Mouse (Mus musculus): ENCODE measurements at regions not wholly inside any gene's neighbourhood (a gene's known extent, or its start where the extent isn't known, plus 50 kb on each side); places are given as distances from the start of the nearest gene placed in this dataset.

GRCm38 (mm10) chr3:41857446-41857845, 115.0 kb downstream of the D3Ertd751e start:
- no peak for DNase-seq (ENCODE audit: extremely low spot score in 1 of 2, low spot score in 1 of 2)

GRCm38 (mm10) chr3:41862674-41863073, 120.3 kb downstream of the D3Ertd751e start:
- DNase-seq (ENCODE audit: extremely low spot score in 1 of 2, low spot score in 1 of 2): no peak

GRCm38 (mm10) chr3:41908952-41909351, 166.5 kb downstream of the D3Ertd751e start:
- no peak for DNase-seq (ENCODE audit: extremely low spot score in 1 of 2, low spot score in 1 of 2)

- no peak for DNase-seq (ENCODE audit: extremely low spot score in 1 of 2, low spot score in 1 of 2)
Observed at GRCm38 (mm10) chr3:41913190-41913589, 170.8 kb downstream of the D3Ertd751e start.

- DNase-seq (ENCODE audit: extremely low spot score in 1 of 2, low spot score in 1 of 2): peak in 1 of 2 experiments; percentile 6
Observed at GRCm38 (mm10) chr3:41939843-41940242, 197.4 kb downstream of the D3Ertd751e start.

GRCm38 (mm10) chr3:41942964-41943363, 200.6 kb downstream of the D3Ertd751e start:
- no peak for DNase-seq (ENCODE audit: extremely low spot score in 1 of 2, low spot score in 1 of 2)

GRCm38 (mm10) chr3:41949404-41949803, 207.0 kb downstream of the D3Ertd751e start:
- DNase-seq (ENCODE audit: extremely low spot score in 1 of 2, low spot score in 1 of 2): no peak

- no peak for DNase-seq (ENCODE audit: extremely low spot score in 1 of 2, low spot score in 1 of 2)
Observed at GRCm38 (mm10) chr3:41957385-41957784, 215.0 kb downstream of the D3Ertd751e start.

GRCm38 (mm10) chr3:41960209-41960608, 217.8 kb downstream of the D3Ertd751e start:
- no peak for DNase-seq (ENCODE audit: extremely low spot score in 1 of 2, low spot score in 1 of 2)

- peak in 1 of 2 experiments; percentile 13 for DNase-seq (ENCODE audit: extremely low spot score in 1 of 2, low spot score in 1 of 2)
Observed at GRCm38 (mm10) chr3:41962923-41963322, 220.5 kb downstream of the D3Ertd751e start.

GRCm38 (mm10) chr3:42006672-42007265, 264.4 kb downstream of the D3Ertd751e start:
- DNase-seq (ENCODE audit: extremely low spot score in 1 of 2, low spot score in 1 of 2): no peak

GRCm38 (mm10) chr3:42023187-42023586, 280.8 kb downstream of the D3Ertd751e start:
- DNase-seq (ENCODE audit: extremely low spot score in 1 of 2, low spot score in 1 of 2): no peak

GRCm38 (mm10) chr3:42039632-42040031, 297.2 kb downstream of the D3Ertd751e start:
- DNase-seq (ENCODE audit: extremely low spot score in 1 of 2, low spot score in 1 of 2): no peak

GRCm38 (mm10) chr3:42040270-42040812, 297.9 kb downstream of the D3Ertd751e start:
- DNase-seq (ENCODE audit: extremely low spot score in 1 of 2, low spot score in 1 of 2): no peak

- DNase-seq (ENCODE audit: extremely low spot score in 1 of 2, low spot score in 1 of 2): no peak
Observed at GRCm38 (mm10) chr3:42040959-42041358, 298.5 kb downstream of the D3Ertd751e start.

GRCm38 (mm10) chr3:42057286-42057868, 315.0 kb downstream of the D3Ertd751e start:
- no peak for DNase-seq (ENCODE audit: extremely low spot score in 1 of 2, low spot score in 1 of 2)

GRCm38 (mm10) chr3:42065093-42065935, 322.9 kb downstream of the D3Ertd751e start:
- no peak for DNase-seq (ENCODE audit: extremely low spot score in 1 of 2, low spot score in 1 of 2)

- DNase-seq (ENCODE audit: extremely low spot score in 1 of 2, low spot score in 1 of 2): no peak
Observed at GRCm38 (mm10) chr3:42065962-42066361, 323.6 kb downstream of the D3Ertd751e start.

GRCm38 (mm10) chr3:42067036-42067435, 324.6 kb downstream of the D3Ertd751e start:
- DNase-seq (ENCODE audit: extremely low spot score in 1 of 2, low spot score in 1 of 2): no peak

- DNase-seq (ENCODE audit: extremely low spot score in 1 of 2, low spot score in 1 of 2): peak in 1 of 2 experiments; percentile 67
Observed at GRCm38 (mm10) chr3:42074532-42075287, 332.3 kb downstream of the D3Ertd751e start.

Data from layer of hippocampus, postnatal 25 days (tissue).